Mouse (Mus musculus) Patski (cell line): ENCODE results near the gene L3mbtl3. TPM values are rescaled to one million over a fixed set of nuclear protein-coding genes. Genes with fewer than 3 reads are reported as not detected.

Experiments used
- ATAC-seq: fragments of 100-300 bp; one replicate; pipeline ENCODE4 v1.8.0; 2021
- CTCF ChIA-PET: fragments of 350-600 bp; sonication (Branson Sonifier 250); formaldehyde crosslinking; loops from one replicate; lab custom pipeline; 2022; ENCODE audit warnings: inconsistent platforms; lab: Charles Lee
- POLR2A ChIA-PET: fragments of 350-600 bp; sonication (Branson Sonifier 250); formaldehyde crosslinking; loops from one replicate; lab custom pipeline; 2022; ENCODE audit warnings: antibody characterized with exemption, inconsistent platforms; lab: Charles Lee
- DNase-seq: peaks from one replicate; pipeline ENCODE4 v3.0.0-alpha.2; 2011; ENCODE audit warnings: low read depth, low spot score
- H3K27me3 ChIP-seq: fragments of 371-371 bp; one replicate; pipeline ENCODE4 v1.5.1; 2021
- CTCF ChIP-seq: fragments of 100-300 bp; IDR thresholded peaks from one replicate; pipeline ENCODE4 v1.5.1; 2021
- in situ Hi-C: fragments of 300-500 bp; cut with MboI; formaldehyde crosslinking; loops from 3 replicates; pipeline ENCODE4 v1.11.1; 2018; ENCODE audit warnings: low pct_unique_long_range_greater_than_20kb, mixed read lengths
- polyA plus RNA-seq: library from polyadenylated mRNA; unstranded; gene quantifications from one replicate; pipeline ENCODE4 v1.2.3, GENCODE M21; 2021

The L3mbtl3 gene
- polyA plus RNA-seq, 1 experiment from 2014 or later = 10.9 TPM

DNA sequence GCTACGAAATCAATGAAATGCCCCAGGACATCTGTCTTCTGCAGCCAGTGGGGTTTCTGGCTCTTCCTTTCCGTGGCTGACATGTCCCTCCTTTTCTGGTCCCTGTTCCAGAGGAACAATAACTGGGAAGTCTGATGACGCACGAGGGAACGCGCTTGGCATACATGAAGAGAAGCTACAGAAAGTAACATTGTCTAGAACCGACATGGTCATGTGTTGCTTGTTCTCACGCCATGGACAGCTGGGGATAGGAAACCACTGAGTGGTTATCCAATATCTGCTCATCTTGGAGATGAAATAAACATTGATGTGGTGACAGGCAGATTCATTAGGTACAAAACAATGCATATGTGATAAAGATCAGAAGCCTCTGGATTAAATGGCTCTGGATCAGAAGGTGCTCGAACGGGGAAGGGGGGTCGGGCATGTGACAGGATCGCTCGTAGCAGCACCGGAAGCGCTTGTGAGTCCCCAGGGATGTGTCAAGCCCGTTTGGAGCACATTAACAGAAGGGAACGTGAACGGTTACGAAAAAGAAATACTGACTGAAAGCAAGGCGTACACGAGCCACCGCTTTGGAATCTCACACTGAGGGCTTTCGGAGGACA is 37.8 kb downstream of the L3mbtl3 start:
- POLR2A ChIA-PET = no interaction called here
- no peaks in the 10 kb centered on the region for H3K27me3 ChIP-seq
- in situ Hi-C loops = loop anchor here (10.0 to 25.0 kb wide), 2 partner anchors 653 to 1076 kb away; no protein-coding TSS in a partner anchor
- TF ChIP-seq CTCF = no peak
- ATAC-seq = no peak
- CTCF ChIA-PET = interaction anchor here (1.4 to 1.6 kb wide), 2 partner anchors 9 to 10 kb away, joined by 3 to 6 read pairs; no protein-coding TSS in a partner anchor
- DNase-seq = no peak

DNA sequence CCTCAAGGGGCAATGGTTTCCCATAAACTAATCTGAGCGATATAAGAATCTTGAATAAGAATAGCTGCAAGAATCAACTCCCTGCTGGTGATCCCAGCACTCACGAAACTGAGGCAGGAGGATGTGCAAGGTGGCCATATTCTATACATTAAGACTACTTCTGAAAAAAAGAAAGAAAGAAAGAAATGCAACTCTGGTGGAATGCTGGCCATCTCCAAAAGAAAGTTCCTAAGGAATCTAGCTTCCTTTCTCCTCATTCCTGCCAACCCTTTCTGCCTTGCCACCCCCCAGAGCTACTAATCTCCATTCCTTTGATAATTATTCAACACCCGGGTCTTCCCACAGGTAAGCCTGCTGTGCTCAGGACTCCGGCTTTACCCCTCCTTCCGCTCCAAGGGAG is 41.8 kb downstream of the L3mbtl3 start:
- ChIA-PET POLR2A (no interaction called here), CTCF (interaction anchor here (0.6 kb wide), 1 partner anchor 11 kb away, joined by 3 read pairs; no protein-coding TSS in a partner anchor)
- ATAC-seq = no peak
- H3K27me3 ChIP-seq = no peaks in the 10 kb centered on the region
- DNase-seq = no peak
- in situ Hi-C loops = loop anchor here (10.0 to 25.0 kb wide), 2 partner anchors 649 to 1072 kb away; no protein-coding TSS in a partner anchor
- TF ChIP-seq CTCF = no peak

DNA sequence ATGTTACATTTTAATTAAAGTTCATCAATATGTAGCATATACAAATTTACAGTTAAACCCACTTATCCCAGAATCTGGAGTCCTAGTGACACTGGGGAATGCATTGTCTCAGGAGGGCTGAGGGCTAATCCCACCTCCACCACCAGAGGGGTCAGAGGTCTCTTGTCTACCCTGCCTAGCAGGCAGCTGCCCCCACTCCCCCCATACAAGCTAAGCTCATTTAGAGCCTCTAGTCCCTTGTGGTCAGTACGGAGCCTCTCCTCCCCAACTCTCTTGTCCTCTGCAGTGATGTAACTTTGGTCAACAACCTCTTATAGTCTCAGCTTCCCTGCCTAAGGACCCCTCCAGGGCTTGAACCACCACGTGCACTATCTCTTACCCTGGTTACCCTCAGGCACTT is 43.0 kb downstream of the L3mbtl3 start:
- H3K27me3 ChIP-seq = no peaks in the 10 kb centered on the region
- ChIA-PET POLR2A (no interaction called here), CTCF (no interaction called here)
- DNase-seq (no peak), ATAC-seq (no peak)
- TF ChIP-seq CTCF = no peak
- in situ Hi-C loops = loop anchor here (10.0 to 25.0 kb wide), 2 partner anchors 648 to 1070 kb away; no protein-coding TSS in a partner anchor

DNA sequence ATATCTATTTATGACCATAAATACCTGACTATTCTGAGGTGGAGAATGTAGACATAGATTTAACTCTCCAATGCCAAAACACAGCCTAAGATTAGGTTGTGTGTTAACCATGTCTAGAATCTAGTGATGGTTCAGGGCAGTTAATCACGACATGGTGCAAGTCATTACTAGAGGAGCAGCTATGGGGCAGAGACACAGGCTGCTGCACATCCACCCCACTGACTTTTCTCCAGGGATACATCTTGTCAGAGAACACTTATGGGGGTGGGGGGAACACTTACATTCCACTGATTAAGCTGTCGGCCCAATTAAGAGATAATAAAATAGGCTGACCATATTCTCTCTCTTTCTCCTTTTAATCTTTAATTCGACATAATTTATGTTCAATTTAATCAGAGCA is 46.9 kb downstream of the L3mbtl3 start:
- ChIA-PET CTCF (no interaction called here), POLR2A (no interaction called here)
- in situ Hi-C loops = loop anchor here (25.0 kb wide), 1 partner anchor 1067 kb away; no protein-coding TSS in a partner anchor
- ATAC-seq (no peak), DNase-seq (no peak)
- TF ChIP-seq CTCF = no peak
- H3K27me3 ChIP-seq = no peaks in the 10 kb centered on the region

DNA sequence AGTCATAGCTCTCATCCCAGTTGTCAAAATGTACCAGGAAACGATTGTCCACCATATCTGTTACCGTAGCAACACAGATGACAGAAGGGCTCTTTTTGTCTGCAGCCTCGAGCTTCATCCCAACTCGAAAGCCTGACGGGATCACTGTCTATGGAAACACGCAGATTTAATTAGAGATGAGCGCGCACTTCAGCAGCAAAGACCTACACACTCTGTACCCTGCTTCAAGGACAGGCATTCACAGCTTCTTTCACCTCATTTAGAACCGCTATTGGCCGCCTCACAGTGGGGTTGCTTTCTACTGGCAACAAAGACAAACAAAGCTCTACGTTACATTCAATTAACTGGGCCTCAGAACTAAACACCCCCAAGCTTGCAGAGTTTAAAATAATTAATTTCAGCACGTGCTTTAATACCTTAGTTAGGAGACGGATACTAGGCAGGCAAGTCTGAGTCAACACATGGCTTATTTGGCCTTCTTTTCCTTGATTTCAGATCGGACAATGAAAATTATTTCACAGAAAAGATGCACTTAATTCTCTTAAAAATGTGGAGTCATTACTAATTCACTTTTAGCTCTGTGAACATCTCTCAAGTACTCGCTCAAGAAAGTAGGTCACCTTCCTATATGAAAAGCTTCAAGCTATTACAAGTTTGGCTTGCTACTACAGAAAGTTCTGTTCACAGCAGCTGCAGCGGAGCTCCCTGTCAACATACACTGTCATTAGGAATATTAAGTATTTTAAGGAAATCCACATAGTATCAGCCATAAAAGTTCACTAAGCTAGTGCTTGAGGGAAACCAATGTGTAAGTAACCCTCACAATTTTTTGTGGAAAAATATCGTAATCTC is 47.9 kb downstream of the L3mbtl3 start:
- DNase-seq (no peak), ATAC-seq (no peak)
- in situ Hi-C loops = loop anchor here (25.0 kb wide), 1 partner anchor 1066 kb away; no protein-coding TSS in a partner anchor
- no peaks in the 10 kb centered on the region for H3K27me3 ChIP-seq
- POLR2A ChIA-PET = no interaction called here
- CTCF ChIA-PET = no interaction called here
- no peak for TF ChIP-seq CTCF

DNA sequence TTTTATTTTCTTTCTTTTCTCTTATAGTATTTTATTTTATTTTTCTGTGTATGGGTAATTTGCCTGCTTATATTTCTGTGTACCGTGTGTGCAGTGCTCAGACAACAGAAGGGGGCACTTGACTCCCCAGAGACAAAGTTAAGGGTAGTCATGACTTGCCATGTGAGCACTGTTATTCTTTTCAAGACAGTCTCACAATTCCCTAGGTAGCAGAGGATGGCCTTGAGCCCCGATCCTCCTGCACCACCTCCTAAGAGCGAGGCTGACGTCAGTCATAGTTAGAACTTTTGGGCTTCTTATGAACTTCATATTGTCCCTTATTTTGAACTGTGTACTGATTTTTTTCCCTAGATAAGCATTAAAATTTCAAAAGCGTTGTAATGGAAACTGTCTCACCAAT is 48.5 kb downstream of the L3mbtl3 start:
- no peaks in the 10 kb centered on the region for H3K27me3 ChIP-seq
- ChIA-PET POLR2A (no interaction called here), CTCF (no interaction called here)
- DNase-seq (no peak), ATAC-seq (no peak)
- TF ChIP-seq CTCF = no peak
- in situ Hi-C loops = loop anchor here (25.0 kb wide), 1 partner anchor 1065 kb away; no protein-coding TSS in a partner anchor

DNA sequence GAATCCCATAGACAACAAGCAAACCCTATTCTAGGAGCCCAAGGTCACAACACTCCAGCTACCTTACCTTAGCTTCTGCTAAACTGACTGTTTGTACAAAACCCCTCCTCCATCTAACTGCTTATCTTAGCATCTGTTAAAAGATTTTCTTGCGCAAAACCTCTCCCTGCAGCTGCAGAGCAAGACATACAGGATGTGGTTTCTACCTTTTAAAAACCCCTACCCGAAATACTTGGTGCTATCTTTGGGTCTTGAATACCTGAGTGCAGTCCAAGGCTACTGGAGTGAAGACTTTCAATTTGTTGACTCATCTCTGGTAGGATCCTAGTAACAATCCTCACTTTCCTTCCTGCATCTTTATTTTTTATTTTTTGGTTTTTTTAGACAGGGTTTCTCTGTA is 50.5 kb downstream of the L3mbtl3 start:
- H3K27me3 ChIP-seq = no peaks in the 10 kb centered on the region
- no peak for TF ChIP-seq CTCF
- no peak for ATAC-seq
- ChIA-PET CTCF (interaction anchor here (1.2 kb wide), 1 partner anchor 14 kb away, joined by 4 read pairs; no protein-coding TSS in a partner anchor), POLR2A (interaction anchor here (0.6 kb wide), 2 partner anchors 519 to 1456 kb away, joined by 3 to 4 read pairs; no protein-coding TSS in a partner anchor)
- no peak for DNase-seq
- in situ Hi-C loops = loop anchor here (25.0 kb wide), 1 partner anchor 1063 kb away; no protein-coding TSS in a partner anchor

DNA sequence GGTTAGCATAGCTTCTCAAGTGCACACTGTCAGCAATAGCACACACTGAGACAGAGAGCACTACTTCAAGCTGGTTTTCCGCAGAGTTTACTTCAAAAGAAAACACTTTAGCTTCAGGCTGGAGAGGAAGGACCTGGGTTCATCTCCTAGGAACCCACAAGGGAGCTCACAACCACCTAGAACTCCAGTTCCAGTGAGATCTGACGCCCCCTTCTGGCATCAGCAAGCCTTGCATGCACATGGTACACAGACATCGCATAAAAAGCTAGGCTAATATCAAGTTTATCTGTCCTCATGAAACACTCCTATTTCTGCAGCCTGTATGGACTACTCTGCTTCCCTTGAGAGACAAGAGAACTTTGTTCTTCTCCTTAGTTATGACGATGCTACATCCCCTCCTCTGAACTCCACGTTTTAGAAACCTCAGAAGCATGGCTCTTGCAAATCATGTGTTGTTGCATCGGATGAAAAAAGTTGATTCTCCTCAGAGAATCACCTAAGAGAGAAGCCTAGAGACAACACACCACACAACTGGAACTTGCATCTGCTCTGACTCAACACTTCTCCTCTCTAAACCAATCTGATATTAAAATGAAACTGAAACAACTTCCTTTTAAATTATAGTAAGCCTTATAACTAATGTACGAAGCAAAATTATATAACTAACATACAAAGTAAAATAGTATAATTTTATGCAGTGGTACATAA is 53.3 kb downstream of the L3mbtl3 start:
- ChIA-PET POLR2A (no interaction called here), CTCF (interaction anchor here (1.0 kb wide), 1 partner anchor 11 kb away, joined by 3 read pairs; no protein-coding TSS in a partner anchor)
- in situ Hi-C loops = no loop called here
- ATAC-seq (no peak), DNase-seq (no peak)
- no peaks in the 10 kb centered on the region for H3K27me3 ChIP-seq
- TF ChIP-seq CTCF = peak; percentile 37

DNA sequence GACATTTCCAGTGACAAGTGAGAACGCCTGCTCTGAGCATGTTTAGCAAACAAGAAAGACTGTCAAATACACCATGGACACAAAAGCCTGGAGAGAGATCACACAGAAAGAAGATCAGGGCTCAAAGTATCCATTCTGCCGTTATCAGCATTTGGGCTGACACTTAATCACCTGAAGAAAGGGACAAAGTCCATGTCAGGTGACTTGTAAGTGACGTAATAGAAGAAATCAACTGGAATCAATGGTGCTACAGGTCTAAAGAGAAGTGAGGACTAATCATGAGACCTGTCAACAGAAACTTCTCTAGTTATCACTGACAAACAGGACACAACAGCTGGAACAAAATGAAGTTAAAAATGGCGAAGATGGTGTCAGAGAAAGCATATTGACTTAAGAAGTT is 55.1 kb downstream of the L3mbtl3 start:
- CTCF ChIA-PET = no interaction called here
- ATAC-seq (no peak), DNase-seq (no peak)
- TF ChIP-seq CTCF = no peak
- H3K27me3 ChIP-seq = no peaks in the 10 kb centered on the region
- POLR2A ChIA-PET = no interaction called here
- in situ Hi-C loops = no loop called here

DNA sequence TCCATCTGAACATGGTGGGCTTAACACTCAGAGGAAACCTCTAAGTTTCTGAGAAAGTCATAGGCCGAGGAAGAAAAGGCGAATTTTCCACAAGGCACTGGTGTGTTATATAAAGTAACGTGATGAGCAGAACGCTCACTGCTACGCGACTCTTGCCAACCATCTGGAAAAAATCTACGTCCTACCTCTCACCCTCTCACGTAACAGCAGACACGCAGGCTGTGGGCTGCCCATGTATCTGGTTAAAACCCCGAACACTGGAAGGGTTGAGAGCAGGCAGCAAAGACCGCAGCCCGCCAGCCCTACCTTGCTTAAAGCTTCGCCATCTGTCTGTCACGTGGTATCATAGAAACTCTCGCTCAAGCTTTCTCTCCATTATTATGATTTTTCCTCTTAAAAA is 61.4 kb downstream of the L3mbtl3 start:
- CTCF ChIA-PET = interaction anchor here (1.1 kb wide), 2 partner anchors 9 to 13 kb away, joined by 3 to 4 read pairs; no protein-coding TSS in a partner anchor
- DNase-seq = no peak
- POLR2A ChIA-PET = no interaction called here
- ATAC-seq = no peak
- H3K27me3 ChIP-seq = no peaks in the 10 kb centered on the region
- in situ Hi-C loops = no loop called here
- no peak for TF ChIP-seq CTCF
